Mouse (Mus musculus): Measurements from ENCODE around the gene Sarnp.
"Not testable (repeated sequence)": the region's sequence is repeated elsewhere in the genome, so short reads cannot be mapped to it uniquely, and the experiment has no call there.

Gene Sarnp

DNA sequence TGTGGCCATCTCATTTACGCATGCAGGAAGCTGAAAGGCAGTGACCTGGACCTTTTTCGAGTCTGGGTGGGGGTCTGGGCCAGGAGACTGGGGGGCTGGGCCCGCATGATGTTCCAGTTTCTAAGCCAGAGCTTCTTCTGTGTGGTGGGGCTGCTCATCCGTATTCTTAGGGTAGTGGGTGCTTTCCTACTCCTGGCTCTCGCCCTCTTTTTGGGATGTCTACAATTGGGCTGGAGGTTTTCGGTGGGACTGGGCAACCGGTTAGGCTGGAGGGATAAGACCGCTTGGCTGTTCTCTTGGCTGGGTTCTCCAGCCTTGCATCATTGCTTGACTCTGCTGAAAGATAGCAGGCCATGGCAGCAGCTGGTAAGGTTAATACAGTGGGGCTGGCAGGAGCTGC lies 10.1 kb upstream of the Sarnp start:
- DNase-seq (ENCODE audit: extremely low read depth, insufficient read length, low spot score), result no peak

DNA sequence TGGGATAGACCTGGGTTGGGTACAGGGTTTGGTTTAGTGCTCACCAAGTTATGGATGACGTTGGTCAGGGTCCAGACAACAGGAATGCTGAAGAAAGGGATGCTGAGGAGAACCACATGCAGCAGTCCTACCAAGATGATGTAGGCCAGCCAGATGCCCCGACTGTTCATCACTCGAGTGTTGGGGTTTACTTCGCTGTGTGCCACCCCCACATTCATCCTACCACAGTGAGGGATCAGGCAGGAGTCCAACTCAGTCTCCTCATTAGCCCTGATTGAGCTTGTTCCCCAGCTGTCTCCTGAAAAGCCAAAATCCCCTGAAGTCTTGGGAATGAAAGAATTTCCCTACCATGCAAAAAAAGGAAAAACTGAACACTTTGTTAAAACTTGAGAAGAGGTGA lies 3.1 kb downstream of the Sarnp start:
- DNase-seq (ENCODE audit: extremely low read depth, insufficient read length, low spot score), result no peak

DNA sequence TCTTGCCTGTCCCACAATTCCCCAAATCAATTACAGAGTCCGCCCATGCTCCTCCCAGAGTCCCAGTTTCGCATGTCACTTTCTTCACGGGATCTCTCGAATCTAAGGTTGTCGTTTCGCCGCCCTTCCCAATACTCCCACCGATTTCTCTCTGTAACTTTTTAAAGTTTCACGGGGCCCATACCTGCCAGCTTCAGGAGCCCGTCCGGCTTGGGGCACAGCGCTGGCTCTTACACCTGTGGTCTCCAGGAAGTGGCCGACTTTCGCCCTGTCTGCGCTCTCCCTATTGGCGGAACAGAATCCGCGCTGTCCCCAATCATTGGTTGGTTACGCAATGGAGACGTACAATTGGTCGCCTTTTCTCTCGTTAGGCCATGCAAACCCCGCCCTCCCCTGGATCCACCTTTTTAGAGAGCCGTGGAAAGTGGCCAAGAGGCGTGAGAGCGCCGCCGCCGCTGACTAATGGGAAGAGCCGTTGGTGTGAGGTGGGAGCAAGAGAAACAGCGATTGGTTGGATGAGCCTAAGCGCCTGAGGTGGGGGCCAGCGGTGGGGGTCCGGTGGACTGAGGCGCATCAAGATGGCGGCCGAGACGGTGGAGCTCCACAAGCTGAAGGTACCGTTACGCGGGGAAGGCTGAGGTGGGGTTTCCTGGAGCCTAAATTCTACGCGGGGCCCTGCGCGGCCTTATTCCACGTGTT lies 4.4 kb downstream of the Sarnp start, which contains the start of gene Ormdl2:
Gene Ormdl2, minus strand, starts transcription at position 288 of the 699 bp plus-strand sequence.
- DNase-seq (ENCODE audit: extremely low read depth, insufficient read length, low spot score), result peak; percentile 98

DNA sequence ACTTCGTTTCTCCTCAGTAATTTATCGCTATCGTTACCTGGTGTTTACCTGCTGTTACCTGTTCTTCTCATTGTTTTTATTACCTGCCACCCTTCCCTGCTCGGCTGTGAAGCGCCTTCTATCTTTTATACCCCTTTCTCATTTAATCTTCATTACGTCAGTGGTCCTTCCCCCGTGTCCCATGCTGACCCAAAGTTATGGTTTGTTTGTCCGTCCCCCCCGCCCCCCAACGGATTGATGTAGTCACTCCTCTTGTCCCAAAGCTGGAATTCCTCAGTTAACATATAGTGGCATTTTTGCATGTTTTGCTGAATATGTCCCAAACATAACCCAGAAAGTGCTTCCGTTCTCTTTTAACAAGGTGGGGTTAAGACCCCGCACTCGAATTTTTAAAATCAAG lies 5.0 kb downstream of the Sarnp start:
- no peak for DNase-seq (ENCODE audit: extremely low read depth, insufficient read length, low spot score)

DNA sequence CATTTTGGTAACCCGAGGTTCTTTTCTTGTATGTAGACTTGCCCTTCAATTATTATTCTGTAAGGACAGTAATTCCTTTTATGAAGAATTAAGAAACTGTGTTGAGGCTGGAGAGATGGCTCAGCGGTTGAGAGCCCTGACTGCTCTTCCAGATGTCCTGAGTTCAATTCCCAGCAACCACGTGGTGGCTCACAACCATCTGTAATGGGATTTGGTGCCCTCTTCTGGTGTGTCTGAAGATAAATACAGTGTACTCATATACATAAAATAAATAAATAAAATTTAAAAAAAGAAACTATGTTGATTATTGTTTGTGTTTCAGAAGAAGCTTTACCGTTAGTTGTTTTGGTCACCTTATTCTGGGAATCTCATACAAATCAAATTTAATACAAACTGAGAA lies 6.0 kb downstream of the Sarnp start:
- DNase-seq (ENCODE audit: extremely low read depth, insufficient read length, low spot score), result not testable (repeated sequence)

DNA sequence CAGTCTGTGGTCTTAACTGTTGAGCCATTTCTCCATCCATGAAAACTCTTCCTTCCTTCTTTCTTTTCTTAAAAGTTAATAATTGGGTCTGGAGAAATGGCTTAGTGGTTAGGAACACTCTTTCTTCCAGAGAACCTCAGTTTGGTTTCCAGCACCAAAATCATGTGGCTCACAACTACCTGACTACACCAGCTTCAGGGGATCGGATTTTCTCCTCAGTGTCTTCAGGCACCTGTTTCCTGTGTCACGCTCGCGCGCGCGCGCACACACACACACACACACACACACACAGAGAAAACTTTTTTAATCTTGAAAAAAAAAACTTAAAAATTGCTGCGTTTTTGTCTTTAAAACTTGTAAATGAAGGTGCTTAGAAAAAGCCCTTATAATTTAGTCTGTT lies 6.7 kb downstream of the Sarnp start:
- no peak for DNase-seq (ENCODE audit: extremely low read depth, insufficient read length, low spot score)

DNA sequence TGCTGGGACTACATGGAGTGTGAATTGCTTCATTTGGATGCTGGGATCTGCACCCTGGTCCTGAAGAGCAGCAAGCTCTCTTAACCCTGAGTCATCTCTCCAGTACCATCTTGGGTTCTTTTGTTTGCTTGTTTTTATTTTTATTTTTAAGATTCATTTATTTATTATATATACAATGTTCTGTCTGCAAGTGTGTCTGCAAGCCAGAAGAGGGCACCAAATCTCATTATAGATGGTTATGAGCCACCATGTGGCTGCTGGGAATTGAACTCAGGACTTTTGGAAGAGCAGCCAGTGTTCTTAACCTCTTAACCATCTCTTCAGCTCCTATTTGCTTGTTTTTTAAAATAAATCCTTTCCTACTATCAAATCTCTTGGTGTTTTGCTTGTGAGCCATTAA lies 20.3 kb downstream of the Sarnp start:
- no peak for DNase-seq (ENCODE audit: extremely low read depth, insufficient read length, low spot score)

DNA sequence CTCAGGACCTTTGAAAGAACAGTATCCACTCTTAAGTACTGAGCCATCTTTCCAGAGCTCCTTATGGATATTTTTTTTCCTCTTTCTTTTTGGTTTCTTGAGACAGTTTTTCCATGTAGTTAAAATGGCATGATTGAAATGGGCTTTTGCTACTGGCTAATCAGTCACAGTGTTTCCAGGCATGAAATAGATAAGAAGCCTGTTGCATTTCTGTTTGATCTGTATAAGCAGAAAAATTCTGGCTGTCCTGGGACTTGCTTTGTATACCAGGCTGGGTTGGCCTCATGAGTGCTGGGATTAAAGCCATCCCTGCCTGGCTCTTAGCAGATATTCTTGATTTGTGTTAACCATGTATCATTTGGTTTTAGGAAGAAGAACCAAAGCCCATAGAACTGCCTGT lies 22.3 kb downstream of the Sarnp start:
- DNase-seq (ENCODE audit: extremely low read depth, insufficient read length, low spot score), result no peak

DNA sequence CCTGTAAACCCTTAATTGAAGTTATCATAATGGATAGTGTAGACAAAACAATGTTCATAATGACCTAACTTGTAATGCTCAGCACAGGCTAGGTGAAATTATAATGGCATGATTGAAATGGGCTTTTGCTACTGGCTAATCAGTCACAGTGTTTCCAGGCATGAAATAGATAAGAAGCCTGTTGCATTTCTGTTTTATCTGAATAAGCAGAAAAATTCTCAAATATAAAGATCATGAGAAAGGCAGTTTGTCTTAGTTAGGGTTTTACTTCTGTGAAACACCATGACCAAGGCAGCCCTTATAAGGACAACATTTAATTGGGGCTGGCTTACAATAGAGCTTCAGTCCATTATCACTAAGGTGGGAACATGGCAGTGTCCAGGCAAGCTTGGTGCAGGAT lies 23.5 kb downstream of the Sarnp start:
- DNase-seq (ENCODE audit: extremely low read depth, insufficient read length, low spot score), result no peak

DNA sequence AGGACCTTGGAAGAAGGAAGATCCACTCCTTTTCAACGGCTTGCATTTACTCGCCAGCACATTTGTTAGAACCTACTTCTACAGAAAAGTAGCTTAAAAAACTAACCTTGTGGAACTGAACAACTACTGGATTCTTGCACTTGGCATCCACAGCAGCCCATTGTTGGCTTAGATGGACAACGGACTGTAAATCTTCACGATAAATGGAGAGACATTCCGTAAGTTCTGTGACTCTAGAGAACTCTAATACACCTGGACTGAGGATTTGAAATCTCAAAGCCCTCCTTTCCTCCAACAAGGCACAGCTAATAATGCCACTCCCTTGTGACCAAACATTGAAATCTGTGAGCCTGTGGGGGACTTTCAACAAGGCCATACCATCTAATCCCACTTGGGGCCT lies 26.1 kb downstream of the Sarnp start:
- DNase-seq (ENCODE audit: extremely low read depth, insufficient read length, low spot score), result no peak

DNA sequence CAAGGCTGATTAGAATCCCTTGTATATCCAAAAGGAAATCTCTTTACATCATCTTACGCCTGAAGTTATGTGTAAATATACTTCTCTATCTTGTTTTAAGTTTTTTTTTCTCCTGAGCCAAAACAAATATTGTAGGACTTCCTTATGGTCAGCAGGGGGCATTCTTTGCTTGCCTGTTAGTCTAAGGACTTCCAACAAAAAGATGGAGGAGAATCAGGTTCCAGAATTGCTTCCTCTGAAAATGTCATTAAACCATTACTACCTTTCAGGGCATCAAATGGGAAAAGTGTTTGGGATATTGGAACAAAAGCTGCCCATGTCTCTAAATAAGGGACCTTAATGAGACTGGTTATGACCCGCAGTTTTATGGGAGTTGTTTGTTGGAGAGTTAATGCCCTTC lies 28.4 kb downstream of the Sarnp start:
- no peak for DNase-seq (ENCODE audit: extremely low read depth, insufficient read length, low spot score)

DNA sequence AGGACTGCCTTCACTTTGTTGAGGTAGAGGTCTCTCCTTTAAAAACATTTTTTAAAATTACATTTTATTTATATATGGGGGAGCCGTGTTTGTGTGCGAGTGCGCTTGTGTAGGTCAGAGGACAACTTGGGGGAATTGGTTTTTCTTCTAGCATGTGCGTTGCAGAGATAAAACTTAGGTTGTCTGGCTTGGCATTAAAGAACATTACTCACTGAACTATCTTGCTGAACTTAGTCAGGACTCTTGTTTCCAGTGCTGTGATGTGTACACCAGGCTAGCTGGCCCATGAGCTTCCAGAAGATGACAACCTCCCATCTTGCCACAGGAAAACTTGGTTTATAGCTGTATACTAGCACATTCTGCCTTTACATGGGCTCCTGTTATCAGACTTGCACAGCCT lies 29.5 kb downstream of the Sarnp start:
- no peak for DNase-seq (ENCODE audit: extremely low read depth, insufficient read length, low spot score)

DNA sequence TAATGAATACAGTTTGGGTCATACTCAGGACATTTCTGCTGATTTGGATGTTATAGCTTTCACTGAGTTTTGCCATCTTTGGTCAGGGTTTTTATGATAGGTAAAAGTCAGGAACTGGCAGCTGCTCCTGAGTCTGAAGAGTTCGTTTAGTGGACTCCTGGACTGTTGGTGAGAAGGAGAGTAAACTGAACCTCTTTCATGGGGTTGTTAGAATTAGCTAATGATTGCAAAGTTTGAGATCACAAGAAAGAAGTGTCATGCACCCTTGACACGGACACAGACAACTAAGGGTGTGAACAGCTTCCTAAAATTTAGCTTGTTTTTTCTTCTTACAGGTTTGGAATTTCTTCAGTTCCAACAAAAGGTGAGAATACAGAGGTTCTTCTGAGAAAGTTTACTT lies 31.3 kb downstream of the Sarnp start:
- no peak for DNase-seq (ENCODE audit: extremely low read depth, insufficient read length, low spot score)

DNA sequence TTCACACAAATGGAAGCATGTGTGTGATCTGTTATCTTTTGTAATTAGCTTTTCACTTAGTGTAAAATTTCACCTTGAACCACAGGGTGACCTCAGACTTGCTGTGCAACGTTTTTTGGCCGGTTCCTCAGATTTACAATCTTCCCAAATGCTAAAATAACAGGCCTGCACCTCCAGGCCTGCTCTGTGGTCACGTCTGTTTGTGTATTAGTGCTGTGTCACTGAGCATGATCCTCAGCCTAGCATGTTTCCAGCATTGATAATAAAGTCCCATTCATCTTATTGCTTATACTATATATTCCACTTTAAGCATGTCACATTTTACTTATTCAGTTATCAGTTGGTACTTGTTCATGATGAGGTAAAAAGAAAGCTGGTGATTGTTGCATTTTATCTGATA lies 33.2 kb downstream of the Sarnp start:
- no peak for DNase-seq (ENCODE audit: extremely low read depth, insufficient read length, low spot score)

DNA sequence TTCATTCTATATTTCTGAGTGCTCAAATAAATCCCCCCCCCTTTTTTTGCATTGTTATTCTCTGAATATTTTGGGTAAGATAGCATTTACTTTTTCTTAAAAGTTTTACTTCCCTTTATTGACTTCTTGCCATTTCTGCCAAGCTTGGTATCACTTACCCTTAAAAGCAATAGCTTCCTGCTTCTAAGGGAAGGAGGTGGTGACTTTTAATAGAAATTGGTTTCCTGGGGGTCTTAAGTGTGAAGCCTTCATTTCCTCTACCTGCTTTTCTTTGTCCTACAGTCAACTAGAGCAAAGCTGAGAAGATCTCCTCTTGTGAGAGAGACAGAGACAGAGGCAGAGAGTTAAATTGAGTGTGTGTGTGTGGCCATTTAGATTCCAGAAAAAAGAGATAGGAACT lies 44.0 kb downstream of the Sarnp start:
- no peak for DNase-seq (ENCODE audit: extremely low read depth, insufficient read length, low spot score)

DNA sequence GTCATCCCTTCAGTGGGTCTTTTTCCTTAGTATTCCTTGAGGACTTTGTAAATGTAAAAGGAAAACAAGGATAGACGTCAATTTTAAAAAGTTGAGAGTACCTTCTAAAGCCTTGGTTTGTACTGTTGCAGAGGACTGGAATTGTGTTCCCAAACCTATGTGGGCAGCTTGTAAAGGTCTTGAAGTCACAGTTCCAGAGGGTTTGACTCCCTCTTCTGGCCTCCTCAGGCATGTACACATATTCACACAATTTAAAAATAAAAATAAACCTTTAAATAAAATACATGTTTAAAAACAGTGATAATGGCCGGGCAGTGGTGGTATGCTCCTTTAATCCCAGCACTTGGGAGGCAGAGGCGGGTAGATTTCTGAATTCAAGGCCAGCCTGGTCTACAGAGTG lies 48.9 kb downstream of the Sarnp start:
- DNase-seq (ENCODE audit: extremely low read depth, insufficient read length, low spot score), result no peak

DNA sequence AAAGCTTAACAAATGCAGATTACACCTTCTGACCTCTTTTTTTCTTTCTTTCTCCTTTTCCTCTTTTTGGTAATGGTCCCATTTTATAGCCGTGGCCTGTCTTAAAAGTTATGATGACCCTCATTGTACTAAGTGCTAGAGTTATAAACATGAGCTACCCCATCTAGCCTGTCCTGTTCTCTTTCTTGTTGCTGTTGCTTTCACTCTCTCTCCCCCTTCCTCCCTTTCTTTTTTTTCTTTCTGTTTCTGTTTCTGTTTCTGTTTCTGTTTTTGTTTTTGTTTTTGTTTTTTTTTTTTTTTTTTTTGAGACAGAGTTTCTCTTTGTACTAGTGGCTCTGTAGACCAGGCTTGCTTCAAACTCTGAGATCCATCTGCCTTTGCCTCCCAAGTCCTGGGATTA lies 49.4 kb downstream of the Sarnp start:
- DNase-seq (ENCODE audit: extremely low read depth, insufficient read length, low spot score), result no peak

DNA sequence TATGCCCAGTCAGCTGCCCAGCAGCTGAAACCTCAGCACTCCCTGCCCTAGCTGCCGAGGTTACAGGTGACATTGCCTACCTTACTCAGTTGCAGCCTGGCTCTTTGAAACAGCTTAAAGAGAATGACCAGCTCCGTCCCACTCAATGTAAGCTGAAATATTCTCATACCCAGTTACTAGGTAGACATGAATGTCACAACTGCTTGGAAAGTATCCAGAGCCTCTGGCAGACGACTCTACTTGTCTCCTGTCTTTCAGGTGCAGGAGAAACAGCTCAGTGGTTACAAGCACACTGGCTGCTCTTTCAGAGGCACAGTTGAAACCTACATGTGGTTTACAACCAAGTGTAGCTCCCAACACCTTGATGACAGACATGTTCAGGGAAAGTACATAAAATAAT lies 53.2 kb downstream of the Sarnp start:
- DNase-seq (ENCODE audit: extremely low read depth, insufficient read length, low spot score), result no peak

DNA sequence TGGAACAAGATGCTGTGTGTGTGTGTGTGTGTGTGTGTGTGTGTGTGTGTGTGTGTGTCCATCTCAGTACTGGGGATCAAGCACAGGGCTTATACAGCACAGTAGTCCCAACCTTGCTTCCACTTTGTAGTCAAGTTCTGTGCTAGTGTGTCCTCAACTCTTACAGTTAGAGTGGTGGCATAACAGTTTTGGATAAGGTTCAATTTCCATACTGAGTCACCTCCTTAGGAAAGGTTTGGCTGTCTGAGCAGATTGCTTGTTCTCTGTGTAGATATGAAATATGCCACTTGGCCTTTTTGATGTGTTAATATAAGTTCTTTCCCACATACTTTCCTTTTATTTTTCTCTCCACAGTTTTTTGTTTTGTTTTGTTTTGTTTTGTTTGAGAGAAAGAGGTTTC lies 61.2 kb downstream of the Sarnp start:
- DNase-seq (ENCODE audit: extremely low read depth, insufficient read length, low spot score), result no peak

DNA sequence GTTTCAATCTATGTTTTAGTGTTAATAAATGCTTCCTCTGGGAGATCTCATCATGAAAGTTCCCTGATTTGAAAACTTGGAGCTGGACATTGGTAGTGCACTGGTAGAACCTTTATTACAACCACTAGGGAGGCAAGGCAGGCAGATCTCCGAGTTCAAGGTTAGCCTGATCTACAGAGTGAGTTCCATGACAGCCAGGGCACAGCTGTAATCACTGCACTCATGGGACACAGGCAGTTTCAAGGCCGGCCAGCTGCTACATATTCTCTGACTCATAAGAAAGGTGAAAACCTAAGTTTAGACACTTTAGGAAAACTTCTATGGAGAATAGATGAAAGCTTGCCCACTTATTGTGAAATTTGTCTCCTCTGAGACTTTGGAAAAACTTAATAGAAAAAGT lies 61.7 kb downstream of the Sarnp start:
- no peak for DNase-seq (ENCODE audit: extremely low read depth, insufficient read length, low spot score)

DNA sequence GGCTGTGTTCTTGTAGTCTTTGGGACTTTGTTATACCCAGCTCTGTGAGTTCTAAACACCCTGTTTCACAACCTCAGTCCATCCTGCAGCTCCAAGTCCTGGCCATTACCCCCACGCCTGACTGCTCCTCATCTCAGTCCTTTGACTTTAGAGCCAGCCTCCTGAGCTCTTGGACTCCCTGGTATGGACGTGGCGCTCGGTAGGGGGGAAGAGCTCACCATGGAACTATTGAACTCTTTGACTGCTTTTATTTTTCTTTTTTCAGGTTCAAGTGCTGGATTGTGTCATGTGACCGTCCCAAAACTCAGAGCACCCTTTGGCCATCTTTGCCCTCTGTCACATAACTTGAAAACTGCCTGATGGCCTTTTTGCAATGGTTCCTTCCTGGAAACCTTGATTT lies 64.9 kb downstream of the Sarnp start:
- no peak for DNase-seq (ENCODE audit: extremely low read depth, insufficient read length, low spot score)

DNA sequence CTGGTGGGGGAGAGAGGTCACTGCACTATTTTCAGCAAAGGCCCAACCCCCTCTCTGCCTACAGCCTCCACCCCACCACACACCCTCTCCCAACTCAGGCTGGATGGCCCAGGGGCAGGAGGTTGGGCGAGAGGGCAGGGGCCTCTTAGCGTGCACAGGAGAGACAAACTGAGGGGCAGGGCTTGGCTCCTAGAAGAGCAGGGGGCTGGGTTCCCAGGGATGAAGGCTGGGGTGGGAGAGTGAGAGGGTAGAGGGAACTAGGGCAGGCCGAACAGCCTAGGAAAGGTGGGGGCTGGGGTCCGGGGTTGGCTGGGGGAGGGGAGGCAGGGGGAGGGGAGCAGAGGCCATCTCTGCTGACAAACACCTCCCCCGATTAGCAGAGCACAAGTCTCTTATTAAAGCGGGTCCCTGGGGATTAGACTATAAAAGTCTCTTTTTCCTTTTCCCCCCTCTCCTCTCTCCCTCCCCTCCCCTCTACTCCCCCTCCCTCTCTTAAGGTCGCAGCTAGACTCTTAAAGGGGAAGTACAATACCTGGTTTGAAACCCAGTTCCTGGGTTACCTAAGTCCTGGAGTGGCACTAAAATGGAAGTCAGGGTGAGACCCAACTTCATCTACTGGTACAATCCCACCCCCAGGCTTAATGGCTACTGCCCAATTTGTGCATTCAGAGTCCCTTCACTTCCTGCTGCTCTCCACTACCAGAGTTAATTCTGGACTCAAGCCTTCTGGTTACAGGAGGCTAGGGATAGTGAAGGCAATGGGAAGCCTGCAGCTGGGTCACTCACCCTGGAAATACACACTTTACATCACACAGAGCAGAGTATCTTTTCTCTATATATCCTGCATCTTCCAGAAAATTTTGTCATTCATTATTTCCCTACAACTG lies 72.1 kb downstream of the Sarnp start:
- DNase-seq (ENCODE audit: extremely low read depth, insufficient read length, low spot score), result no peak
